Mouse (Mus musculus) stomach, postnatal 0 days (tissue): ENCODE data around the gene Cryzl2.

Source experiments
- CTCF ChIP-seq: IDR thresholded peaks from 2 replicates; pipeline ENCODE4 v1.5.1; 2016; ENCODE audit warnings: antibody characterized with exemption, low read depth, mild to moderate bottlenecking, moderate library complexity
- EP300 ChIP-seq: optimal IDR thresholded peaks from 2 replicates; pipeline ENCODE3; 2016; ENCODE audit warnings: antibody characterized with exemption

GRCm38 (mm10) chr1:157481666-157482065 lies 23.3 kb downstream of the Cryzl2 start:
- TF ChIP-seq CTCF (no peak), EP300 (no peak)
